Mouse (Mus musculus): ENCODE results near the gene Cstf2. TPM values are rescaled to one million over a fixed set of nuclear protein-coding genes. Genes with fewer than 3 reads are reported as not detected.

Gene Cstf2
- polyA plus RNA-seq (2012; rRNA removed; ENCODE audit: low replicate concordance): 12.9 and 18.2 TPM in 2 replicates

DNA sequence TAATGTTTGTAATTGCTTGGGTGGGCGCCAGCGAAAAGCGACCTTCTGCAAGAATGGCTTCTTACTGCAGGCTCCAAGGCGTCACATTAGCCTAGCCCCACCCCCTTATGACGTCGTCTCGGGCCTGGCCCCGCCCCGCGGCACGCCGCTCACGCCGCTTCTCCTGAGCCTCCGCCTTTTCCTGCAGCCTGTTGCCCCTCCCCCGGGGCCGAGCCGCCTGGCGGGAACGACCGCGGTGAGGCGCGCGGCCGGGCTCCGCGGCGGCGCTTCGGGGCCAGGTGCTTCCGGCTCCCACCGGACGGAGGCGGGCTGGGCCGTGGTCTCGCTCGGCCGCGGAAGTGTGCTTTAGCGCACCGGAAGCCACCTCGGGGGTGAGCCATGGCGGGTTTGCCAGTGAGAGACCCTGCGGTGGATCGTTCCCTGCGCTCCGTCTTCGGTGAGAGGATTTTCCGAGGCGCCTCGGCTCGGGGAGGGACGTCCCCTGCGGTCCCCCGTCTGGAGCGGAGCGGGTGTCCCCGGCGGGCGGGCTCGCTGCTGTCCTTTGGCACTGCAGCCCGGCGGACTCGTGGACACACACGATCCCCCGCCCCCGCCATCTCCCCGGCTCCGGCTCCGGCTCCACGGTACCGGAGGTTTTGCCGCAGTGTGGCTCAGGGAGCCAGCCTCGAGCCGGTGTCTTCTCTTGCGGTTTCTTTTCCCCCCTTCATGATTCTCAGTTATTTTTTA lies at the start of gene Cstf2:
Cstf2 (plus strand) TSS at position 201 of the 726 bp plus-strand sequence.

Other genes with a start within 250 kb of the Cstf2 start
- not detected in 2 replicates for gene Tnmd, start 208.2 kb upstream of the Cstf2 start, polyA plus RNA-seq (2012; rRNA removed; ENCODE audit: low replicate concordance)
- 9.9 and 13.7 TPM in 2 replicates for gene Tspan6, start 160.8 kb upstream of the Cstf2 start, polyA plus RNA-seq (2012; rRNA removed; ENCODE audit: low replicate concordance)
- gene Srpx2, start 150.8 kb upstream of the Cstf2 start, polyA plus RNA-seq (2012; rRNA removed; ENCODE audit: low replicate concordance): 13.0 and 47.5 TPM in 2 replicates
- gene Sytl4, start 77.4 kb upstream of the Cstf2 start, polyA plus RNA-seq (2012; rRNA removed; ENCODE audit: low replicate concordance): 1.9 and 2.5 TPM in 2 replicates
- 0.44 and 0.48 TPM in 2 replicates for gene Xkrx, start 102.9 kb downstream of the Cstf2 start, polyA plus RNA-seq (2012; rRNA removed; ENCODE audit: low replicate concordance)
- not detected in 2 replicates for gene Arl13a, start 128.3 kb downstream of the Cstf2 start, polyA plus RNA-seq (2012; rRNA removed; ENCODE audit: low replicate concordance)
- not detected in 2 replicates for gene Nox1, start 162.8 kb downstream of the Cstf2 start, polyA plus RNA-seq (2012; rRNA removed; ENCODE audit: low replicate concordance)
- 9.3 and 10.3 TPM in 2 replicates for gene Trmt2b, start 217.8 kb downstream of the Cstf2 start, polyA plus RNA-seq (2012; rRNA removed; ENCODE audit: low replicate concordance)
- gene Tmem35a, start 236.0 kb downstream of the Cstf2 start, polyA plus RNA-seq (2012; rRNA removed; ENCODE audit: low replicate concordance): 0.62 and 1.9 TPM in 2 replicates
- gene Cenpi, start 248.9 kb downstream of the Cstf2 start, polyA plus RNA-seq (2012; rRNA removed; ENCODE audit: low replicate concordance): 0.36 and 1.3 TPM in 2 replicates